Mouse (Mus musculus) stomach, adult 2 months (tissue): ENCODE results near the gene Cop1. TPM values are rescaled to one million over a fixed set of nuclear protein-coding genes. Genes with fewer than 3 reads are reported as not detected.

Experiments used
- polyA plus RNA-seq: library from polyadenylated mRNA; depleted of rRNA; stranded (reverse); fragments of >200 nt; gene quantifications from 2 replicates; pipeline ENCODE4 v1.2.3, GENCODE M21; 2012; rRNA removed

Cop1 gene
- polyA plus RNA-seq = 19.4 and 31.0 TPM in 2 replicates

DNA sequence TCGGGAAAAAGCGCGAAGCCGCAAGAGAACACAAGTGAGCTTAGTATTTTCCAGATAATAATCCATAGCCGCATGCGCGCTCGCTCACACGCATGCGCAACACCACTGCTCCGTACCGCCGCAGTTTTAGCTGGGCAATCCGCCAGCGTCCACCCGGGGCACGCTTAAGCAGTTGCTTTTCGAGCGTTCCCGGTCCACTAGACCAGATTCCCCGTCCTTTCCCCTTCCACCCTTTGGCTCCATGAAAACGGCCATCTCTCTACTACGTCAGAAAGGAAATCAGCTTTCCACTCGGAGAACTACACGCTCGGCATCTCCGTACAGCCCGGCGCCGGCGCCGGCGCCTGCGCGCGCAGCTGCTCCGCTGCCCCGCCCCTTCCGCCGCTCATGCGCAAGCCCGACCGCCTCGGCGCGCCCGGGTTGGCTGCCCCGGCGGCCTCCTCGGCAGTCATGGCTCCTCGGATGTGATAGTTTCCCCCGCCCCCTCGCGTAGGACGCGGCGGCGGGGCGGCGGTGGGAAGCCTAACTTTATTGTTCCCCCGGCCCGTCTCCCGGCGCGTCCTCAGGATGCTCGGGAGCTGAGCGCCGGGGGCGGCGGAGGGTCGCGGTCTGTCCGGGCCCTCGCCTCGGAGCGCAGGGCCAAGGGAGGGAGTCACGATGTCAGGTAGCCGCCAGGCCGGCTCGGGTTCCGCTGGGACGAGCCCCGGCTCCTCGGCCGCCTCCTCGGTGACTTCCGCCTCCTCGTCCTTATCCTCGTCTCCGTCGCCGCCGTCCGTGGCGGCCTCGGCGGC, at the start of gene Cop1:
TSS of gene Cop1 (plus strand) at position 540 of the 791 bp plus-strand sequence.

